Mouse (Mus musculus): ENCODE results near the gene Atmin.

GRCm38 (mm10) chr8:116969531-116969930 lies 26.3 kb downstream of the Atmin start:
- TF ChIP-seq CTCF (IDR thresholded peaks at IDR 0.05; ENCODE audit: borderline replicate concordance, extremely low read depth, insufficient read depth, insufficient read length): no peak
- TF ChIP-seq POLR2A (IDR thresholded peaks at IDR 0.05; ENCODE audit: borderline replicate concordance, extremely low read depth, insufficient read depth, insufficient read length, poor library complexity, severe bottlenecking): no peak
